Mouse (Mus musculus) megakaryocyte progenitor cell, adult 5-6 weeks (primary cell): Measurements from ENCODE around the gene Nrxn3. TPM values are rescaled to one million over a fixed set of nuclear protein-coding genes. Genes with fewer than 3 reads are reported as not detected.
A peak's percentile ranks its signal among the peaks of the same experiment; 100 is the strongest.

Experiments used
- ATAC-seq: replicated peaks from 2 replicates; pipeline ENCODE4 v1.8.0; 2016; ENCODE audit warnings: mild to moderate bottlenecking, moderate TSS enrichment, inconsistent platforms; ENCODE audit not compliant: poor library complexity
- total RNA-seq, 2 experiments: library from RNA; stranded (forward) in 1 of 2; stranded (reverse) in 1 of 2; fragments of 157-497, 149-512 nt in 1 of 2; fragments of 200-1000 nt in 1 of 2; gene quantifications; 2 replicates each; pipeline versions ENCODE4 v1.2.3 to v1.2.4; 2015 to 2017

The Nrxn3 gene
- total RNA-seq (2015), result not detected in 2 replicates
- not detected in 2 replicates for total RNA-seq (2017)

DNA sequence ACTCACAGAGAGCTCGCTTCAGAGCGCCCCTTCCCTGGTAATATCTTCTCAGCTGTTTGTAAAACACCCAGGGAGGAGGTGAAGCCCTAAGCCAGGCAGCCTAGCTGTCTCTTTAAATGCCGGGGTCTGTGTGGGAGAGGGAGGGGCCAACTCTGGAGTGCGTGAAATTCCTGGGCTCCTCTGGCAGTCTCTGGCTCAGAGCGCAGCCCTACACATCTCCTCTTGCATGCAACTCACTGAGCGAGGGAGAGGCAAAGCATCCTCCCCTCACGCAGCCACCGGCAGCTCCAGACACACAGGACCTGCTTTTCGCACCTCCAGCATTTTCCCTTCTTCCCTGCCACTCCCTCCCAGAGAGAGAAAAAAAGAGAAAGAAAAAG lies at the start of gene Nrxn3:
TSS of gene Nrxn3 (plus strand) at position 186 of the 380 bp plus-strand sequence.
- no peak for ATAC-seq

DNA sequence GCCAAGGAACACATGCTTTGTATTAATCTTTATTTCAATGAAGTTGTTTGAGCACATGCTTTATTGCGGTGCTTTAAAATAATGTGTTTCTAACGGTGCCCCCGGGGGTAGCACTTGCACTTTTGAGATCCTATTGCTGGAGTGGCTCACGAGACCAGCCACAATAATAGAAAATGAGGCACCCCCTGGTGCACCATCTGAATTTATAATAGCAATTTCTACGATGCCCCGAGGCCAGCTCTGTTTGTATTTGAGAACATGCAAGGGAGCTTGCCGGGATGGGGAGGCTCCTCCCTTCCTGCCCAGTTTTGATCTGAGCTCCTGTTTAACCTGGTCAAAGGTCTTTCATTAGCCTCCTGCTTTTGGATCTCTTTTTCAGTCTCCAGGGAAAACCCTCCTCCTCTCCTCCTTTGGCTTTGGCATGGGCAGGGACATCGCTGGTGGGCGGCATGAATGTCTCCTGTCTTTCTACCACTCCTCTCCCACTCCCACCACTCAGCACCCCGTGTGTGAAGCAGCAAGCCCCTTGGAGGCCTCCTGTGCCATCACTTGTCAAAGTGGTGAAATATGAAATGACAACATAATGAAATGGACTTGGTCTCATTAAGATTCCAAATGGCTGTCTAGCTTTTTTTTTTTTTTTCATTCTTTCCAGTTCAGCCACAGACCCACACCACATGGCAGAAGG lies 18.4 kb upstream of the Nrxn3 start:
- no peak for ATAC-seq

DNA sequence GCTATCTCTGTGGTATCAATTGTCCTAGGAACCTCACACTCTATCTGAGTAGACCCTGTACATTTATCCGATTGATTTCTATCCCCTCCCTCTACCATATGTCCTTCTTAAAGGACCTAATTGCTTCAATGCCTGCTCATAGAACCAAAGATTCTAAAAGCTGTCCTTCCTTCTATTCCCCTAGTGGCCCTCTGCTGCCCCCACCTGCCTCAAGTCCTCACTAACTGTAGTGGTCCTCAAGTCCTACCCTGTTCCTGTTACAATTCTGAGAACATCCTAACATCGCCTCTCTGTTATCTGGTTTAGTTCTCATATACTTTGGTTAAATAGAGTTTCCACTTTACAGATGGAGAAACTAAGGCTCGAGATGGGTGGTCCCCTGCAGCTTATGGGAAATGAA lies 16.7 kb upstream of the Nrxn3 start:
- no peak for ATAC-seq

DNA sequence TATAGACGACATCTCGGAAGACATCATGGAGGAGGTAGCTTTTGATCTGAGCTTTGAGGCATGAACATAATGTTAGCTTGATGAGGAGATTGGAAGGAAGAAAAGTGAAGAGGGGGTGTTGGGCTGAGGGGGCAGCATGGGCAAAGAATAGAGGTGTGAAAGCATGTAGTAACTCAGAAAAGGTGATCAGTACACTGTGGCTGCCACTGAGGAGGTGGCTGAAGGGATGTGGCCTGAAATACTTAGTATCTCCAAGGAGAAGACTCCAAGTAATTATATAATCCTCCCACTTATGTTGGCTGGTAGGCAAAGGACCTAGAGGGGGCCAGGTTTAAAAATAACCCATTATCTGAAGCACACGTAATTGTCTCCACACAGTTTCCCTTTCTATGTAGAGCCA lies 14.9 kb upstream of the Nrxn3 start:
- ATAC-seq, result no peak

DNA sequence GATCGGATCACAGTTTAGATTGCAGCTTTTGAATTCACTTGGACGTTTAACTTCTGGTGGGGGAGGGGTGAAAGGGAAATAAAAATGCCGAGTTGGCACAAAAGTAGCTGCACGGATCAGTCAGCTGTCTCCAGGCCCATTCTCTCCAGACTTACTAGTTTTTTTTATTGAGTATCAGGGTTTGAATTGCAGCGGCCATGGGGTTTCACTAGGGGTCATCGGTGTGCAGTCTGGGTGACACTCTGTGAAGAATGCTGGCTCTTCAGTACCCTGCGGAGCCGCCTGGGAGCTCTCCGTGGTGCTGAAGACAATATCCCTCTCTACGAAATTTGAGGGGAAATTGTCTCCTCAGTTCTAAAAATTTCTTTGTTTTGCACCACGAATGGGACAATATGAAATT lies 13.5 kb upstream of the Nrxn3 start:
- ATAC-seq, result peak; percentile 95

DNA sequence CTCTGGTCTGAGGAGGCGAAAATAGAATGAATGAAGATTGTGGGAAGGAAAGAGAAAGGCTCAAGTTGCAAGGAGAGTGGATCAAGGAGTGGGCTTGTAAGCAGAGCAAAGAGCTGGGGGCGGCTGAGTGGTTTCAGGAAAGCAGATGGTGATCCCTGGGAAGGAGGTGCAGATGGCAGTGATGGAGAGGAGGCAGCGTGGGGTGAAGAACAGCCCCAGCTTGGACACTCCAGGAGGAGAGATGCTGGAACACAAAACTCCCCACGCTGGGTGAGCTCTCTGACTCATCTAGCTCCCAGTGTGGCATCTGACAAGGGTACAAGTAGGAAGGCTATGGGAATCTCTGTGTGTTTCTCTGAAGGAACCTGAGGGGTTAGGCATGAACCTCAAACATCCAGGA lies 9.2 kb upstream of the Nrxn3 start:
- no peak for ATAC-seq

DNA sequence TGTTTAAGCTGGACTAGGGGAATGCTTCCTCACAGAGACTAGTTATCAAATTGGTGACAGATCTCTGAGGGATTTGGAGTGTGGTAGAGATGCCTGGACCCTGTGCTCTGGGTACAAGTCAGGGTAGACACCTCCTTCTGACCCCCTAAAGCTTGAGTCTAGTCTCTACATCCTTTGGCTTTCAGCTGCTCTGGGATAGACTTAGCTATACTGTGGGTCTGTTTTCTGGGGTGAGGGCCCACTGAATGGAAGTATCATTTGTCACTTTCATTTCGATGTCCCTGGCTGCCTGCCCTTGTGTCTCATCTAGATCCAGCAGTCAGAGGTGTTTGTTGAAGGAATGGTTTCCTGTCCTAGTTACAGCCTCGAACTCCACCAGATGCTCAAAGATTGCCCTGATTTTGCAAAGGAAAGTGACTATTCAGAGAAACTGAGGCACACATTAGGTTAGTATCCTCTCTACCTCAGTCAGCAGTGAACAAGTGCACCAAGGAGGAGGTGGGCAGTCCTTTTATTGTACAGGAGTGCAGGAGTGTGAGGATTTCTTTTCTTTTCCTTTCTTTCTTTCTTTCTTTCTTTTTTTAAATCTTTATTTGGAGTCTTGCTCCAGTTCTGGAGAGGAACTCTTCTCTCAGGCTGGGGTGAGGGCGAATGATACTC lies 515 bp upstream of the Nrxn3 start:
- ATAC-seq, result no peak

DNA sequence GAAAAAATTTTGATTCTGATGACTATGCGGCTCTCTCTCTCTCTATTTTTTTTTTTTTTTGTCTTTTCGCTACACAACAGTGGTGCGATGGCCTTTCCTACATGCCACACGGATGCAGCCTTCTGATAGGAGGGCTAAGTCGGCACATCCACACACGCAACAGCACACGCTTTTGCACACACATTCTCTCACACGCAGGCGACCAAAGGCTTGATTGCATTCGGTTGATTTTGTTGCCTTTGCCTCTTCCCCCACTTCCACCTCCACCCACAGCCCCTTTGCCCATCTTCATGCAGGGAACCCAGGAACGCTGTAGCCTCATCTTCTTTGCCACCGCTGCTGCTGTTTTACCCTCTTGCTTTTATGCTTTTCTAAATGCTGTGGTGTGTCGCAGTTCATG lies 3.6 kb downstream of the Nrxn3 start:
- ATAC-seq, result no peak

DNA sequence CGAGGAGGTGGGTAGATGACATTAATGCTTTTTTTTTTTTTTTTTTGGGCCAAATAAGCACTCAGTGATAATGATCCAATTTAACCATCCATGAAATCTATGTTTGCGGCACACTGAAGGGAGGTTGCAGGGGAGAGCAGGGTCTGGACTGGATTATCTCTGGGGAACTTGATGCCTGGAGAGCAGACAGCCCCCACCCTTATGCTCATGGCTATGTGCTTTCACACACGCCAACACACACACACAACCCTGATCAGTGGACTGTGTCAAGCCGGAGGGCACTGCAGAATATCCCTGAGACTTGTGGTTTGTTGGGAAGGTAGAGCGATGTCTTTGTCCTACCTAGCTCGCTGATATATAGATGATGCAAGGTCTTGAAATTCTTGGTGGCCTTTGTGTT lies 4.1 kb downstream of the Nrxn3 start:
- ATAC-seq, result no peak

DNA sequence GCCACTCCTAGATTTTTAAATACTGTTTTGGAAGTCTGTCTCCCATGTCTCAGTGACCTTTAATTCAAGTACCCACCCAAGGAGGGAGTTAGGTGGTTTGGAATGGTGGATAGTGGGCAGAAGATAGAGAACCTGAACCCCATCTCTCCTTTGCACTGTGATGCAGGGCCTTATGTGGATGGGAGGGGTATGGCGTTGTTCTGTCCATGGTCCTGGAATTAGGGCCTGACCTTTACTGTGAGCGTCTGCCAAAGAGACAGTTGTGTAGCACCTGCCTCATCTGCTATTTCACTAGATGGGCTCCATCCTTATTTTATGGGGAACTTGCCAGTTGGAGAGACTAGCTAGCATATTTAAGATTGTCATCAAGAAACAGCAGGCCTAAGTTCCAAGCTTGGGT lies 8.0 kb downstream of the Nrxn3 start:
- no peak for ATAC-seq

DNA sequence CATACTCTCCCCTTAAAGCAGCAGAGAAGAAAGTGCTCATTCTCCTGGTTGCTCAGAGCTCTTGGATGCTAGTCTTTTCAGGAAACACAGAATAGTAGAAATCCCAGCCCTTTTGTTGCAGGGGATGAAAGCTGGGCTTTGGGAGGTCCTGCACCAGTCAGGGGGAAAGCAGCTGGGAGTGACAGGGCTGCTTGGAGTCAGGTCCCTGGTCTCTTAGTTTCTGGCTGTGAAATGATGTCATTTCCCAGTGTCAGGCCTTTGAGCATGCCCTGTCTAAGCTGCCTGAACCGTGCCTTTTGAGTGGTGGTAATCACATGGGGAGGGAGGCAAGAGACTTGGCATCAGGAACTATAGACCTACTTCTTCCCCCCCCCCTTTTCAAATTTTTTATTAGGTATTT lies 12.4 kb downstream of the Nrxn3 start:
- no peak for ATAC-seq

DNA sequence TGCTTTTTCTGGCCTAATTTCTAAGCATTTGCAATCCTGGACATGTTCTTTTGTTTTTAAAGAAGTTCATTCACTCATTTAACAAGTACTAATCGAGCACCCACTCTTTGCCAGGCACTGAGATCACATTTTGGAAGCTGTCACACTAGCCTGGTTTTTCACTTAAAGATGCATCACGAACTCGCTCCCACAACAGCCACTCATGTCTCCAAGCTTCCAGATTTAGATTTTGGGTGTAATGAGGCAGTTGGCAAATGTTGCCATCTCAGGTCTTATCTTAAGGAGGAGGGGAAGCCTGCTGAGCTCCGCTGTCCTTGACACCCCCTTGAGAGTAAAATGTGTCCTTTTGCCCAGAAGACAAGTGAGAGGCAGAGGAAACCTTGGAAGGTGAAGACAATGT lies 14.4 kb downstream of the Nrxn3 start:
- no peak for ATAC-seq

DNA sequence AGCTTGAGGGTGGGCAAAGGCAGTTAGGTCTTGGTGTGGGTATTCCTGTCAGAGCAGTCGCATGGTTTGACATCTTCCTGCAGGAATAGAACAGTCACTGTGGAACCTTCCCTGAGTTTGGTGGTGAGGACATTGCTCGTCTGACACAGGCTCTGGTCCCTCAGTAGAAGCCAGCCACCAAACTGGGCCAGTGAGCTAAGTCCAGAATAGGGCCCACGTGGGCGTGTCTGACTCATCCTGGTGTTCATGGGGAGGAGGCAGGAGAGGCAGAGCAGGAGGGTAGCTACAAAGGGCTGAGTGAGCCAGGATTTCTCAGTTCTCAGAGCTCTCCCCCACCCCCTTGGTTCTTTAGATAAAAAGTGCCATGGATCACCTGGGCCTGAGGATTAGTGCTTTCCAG lies 15.9 kb downstream of the Nrxn3 start:
- no peak for ATAC-seq

DNA sequence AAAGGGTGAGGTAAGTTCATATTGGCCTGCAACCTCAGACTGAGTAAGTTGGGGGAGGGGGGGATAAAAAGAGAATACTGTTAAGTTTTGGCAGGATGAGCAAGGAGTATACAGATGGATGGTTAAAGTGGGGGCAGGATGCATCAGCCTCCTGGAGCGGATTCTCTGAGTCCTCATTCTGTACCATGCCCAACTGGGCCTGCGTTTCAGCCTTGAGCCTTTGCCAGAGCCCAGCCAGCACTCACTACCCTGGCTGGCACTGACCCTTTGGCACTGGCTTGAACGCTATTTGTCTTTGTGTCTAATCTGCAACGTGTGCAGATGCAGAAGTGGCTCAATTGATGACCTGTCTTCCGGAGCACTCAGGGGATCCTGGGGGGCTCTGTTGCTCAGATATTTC lies 24.1 kb downstream of the Nrxn3 start:
- no peak for ATAC-seq

DNA sequence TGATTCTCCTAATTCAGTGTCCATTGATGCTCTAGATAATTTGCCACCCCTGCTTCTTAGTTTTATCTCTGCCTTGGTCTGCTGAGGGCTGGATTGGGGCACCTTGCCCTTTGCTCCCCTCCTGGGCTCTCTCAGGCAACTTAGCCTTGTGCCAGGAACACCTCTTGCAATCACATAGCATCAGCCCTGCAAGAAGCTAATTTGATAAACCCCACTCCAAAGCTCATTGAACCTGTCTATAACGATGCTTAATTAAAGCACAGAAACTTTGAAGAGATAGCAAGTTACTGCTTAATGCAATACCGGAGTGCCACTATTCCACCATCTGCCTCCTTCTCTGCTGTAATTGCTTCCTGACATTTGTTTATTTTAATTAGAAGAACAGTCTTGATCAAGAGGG lies 42.1 kb downstream of the Nrxn3 start:
- no peak for ATAC-seq

DNA sequence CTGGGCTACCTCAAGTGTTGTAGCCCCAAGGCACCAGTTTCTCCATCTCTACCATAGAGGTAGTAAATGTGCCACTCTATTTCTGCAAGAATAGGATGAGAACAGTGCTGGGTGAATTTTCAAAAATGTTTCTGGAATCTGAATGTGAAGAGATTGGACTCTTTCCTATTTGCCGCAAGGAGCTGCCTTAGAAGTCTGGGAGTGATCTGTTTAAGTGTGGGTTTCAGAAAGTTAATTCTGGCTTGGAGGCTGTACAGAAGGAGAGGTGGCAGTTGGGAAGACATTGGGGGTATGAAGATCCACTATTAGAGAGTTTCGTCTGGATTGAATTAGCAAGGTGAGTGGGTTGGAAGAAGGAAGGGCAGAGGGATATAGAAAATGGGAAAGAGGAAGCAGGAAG lies 52.0 kb downstream of the Nrxn3 start:
- ATAC-seq, result no peak

DNA sequence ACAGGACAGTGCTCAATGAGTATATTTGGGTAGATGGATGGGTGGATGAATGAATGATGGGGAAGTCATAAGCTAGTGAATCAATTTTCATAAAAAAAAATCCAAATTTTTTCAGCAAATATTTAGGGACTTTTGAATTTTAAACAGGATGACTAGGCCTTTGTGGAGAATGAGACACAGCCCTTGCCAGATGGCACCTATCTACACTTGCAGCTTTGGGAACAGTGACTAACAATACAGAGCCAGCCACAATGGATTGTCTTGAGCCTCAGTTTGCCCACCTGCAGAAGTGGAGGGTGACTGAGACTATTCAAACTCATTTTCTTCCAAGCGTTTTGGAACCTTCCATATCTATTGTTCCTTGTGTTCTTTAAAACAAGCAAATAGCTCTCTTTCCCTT lies 55.4 kb downstream of the Nrxn3 start:
- no peak for ATAC-seq

DNA sequence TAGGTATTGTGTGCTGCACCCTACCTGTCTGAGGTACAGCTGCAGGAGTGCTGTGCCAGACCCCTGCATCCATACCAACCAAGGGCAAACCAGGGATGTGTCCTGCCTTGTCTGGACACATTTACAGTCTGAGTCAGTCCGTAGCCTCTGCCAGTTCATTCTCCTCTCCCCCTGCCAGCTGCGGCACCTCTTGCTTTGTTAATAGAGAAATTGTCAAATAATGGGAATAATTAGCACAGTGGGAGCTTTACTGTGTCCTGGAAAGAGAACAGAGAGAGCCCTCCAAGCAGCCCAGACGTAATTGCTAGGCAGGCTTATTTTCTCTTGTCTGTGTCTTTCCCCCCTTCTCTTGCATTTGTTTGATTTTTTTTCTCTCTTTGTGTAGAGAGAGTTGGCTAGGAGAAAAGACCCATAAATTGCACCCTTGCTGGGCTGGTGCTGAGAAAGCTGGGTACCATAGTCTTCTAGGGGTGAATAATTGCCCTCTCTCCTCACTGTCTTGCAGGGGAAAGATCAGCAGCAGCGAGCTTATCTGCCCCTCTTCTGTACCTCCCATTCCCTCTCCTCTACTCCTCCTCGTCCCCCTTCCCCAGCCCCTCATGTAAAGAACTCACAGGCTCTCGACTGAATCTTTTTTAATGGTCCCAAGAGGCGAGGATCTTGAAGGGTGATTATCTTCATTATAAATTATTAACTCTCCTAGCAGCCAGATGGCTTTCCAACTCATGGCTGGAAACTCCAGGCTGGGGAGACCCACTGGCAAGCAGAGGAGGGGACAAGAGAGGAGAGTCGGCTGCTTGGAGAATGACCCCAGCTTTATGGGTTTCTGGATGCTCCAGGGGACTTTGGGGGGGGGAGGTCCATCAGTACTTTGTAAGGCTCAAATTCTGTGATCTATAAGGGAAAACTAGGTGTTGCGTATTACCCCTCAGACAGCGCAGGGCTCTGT lies 61.8 kb downstream of the Nrxn3 start:
- no peak for ATAC-seq

DNA sequence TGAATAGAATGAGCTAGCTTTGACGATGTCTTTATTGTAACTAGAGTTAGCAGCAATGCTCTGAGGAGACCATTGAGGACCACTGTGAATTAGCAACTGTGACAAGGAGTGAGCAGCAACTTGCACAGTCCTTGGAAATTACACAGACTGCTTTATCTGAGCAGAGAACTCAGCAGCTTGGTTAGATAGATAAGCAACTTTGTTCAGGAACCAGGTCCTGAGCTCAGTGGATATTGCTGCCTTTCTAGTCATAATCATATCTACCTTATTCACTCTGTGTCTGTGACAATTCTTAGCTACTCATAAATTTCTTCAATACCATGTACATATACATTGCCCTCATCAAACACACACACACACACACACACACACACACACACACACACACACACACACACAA lies 70.6 kb downstream of the Nrxn3 start:
- no peak for ATAC-seq

DNA sequence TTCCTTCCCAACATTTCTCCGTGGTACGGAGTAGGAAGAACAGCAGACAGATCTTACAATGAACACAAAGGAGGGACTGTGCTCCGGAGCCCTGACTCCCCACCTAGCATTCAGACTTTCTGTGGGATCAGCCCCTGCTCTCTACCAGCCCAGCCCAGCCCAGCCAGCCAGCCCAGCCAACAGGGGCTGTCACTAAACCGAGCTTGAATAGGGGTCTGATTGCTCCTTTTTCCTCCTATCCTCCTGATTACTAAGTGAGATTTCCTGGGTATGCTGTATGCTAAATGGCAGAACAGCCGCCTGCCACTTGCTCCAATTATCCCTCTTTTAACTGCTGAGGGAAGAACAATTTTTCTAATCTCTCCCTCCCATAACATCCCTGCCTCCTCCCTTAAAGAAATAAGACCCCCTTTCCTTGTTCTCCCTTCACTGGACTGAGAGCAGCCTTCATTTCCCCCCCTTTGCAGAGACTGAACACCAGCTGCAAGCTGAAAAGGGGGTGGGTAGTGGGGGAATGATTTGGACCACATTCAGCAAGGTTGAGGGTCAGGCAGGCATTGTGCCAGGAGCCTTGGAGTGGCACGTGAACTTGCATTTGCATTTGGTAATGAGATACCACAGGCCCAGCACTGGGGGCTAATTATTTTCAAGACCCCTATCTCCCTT lies 78.4 kb downstream of the Nrxn3 start:
- ATAC-seq, result no peak

DNA sequence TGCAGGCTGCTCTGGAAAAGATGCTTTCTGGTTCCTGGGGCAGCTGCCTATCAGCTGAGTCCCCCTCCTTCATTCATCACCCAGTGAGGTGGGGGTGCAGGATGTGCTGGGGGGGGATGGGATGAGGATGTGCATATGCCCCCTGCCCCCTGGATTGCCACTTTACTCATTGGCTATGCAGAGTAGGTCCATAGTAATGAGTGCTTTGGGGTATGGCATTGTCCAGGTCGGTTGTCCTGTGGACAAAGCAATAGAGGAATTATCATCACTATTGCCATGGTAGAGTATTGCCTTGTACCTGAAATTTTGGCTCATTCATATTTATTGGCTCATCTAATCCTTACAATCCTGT lies 79.0 kb downstream of the Nrxn3 start:
- ATAC-seq, result no peak
